Mouse (Mus musculus) embryonic fibroblast, embryonic 13.5 days (primary cell): Measurements from ENCODE around the gene Lcn5. TPM values are rescaled to one million over a fixed set of nuclear protein-coding genes. Genes with fewer than 3 reads are reported as not detected.

Source experiments
- H3K27ac ChIP-seq: 2 replicates; pipeline ENCODE4 v1.5.1; 2012; ENCODE audit warnings: low read length, control low read depth, inconsistent platforms; ENCODE audit not compliant: insufficient read depth
- H3K4me1 ChIP-seq: 2 replicates; pipeline ENCODE4 v1.6.1; 2011; ENCODE audit warnings: low read length; ENCODE audit not compliant: control insufficient read depth, insufficient read depth
- H3K4me3 ChIP-seq: 2 replicates; pipeline ENCODE4 v1.5.1; 2011; ENCODE audit warnings: mild to moderate bottlenecking, control low read depth, low read length; ENCODE audit not compliant: insufficient read depth
- CTCF ChIP-seq: IDR thresholded peaks from 2 replicates; pipeline ENCODE4 v1.5.1; 2011; ENCODE audit warnings: mild to moderate bottlenecking, control low read depth, low read length, moderate library complexity, borderline replicate concordance; ENCODE audit not compliant: insufficient read depth
- POLR2A ChIP-seq: IDR thresholded peaks from 2 replicates; pipeline ENCODE4 v1.6.1; 2011; ENCODE audit warnings: low read depth, mild to moderate bottlenecking, control low read depth, low read length, moderate library complexity
- polyA plus RNA-seq: library from polyadenylated mRNA; stranded (reverse); fragments of >200 nt; gene quantifications from 2 replicates; pipeline ENCODE4 v1.2.4, GENCODE M21; 2011; ENCODE audit warnings: low read depth; ENCODE audit not compliant: missing spikeins, insufficient read length

Gene Lcn5
- not detected in 2 replicates for polyA plus RNA-seq

DNA sequence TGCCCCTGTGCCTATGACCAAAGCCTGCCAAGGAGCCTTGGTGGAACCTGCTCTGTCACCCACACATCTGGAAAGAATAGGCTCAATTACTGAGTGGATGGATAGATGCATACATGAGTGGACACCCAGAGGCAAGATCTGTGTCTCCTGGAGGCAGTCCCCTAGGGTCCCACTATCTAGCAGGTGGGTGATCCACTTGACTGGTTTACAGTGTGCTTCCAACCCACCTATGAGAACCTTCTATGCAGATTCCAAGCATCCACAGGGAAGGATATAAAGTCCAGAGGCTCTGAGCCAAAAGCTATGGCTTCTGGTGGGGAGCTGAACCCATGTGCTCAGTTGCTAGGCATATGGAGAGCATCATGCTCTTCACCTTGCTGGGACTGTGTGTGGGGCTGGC is at the start of gene Lcn5:
TSS of gene Lcn5 (plus strand) at position 301 of the 400 bp plus-strand sequence.
- H3K4me3 ChIP-seq = no peak within 1 kb of the TSS
- peaks cover 8% of the 10 kb centered on the region for H3K4me1 ChIP-seq
- TF ChIP-seq POLR2A = no peak
- TF ChIP-seq CTCF = no peak
- no peak within 1 kb of the TSS for H3K27ac ChIP-seq

GRCm38 (mm10) chr2:25608671-25609070 is 49.1 kb upstream of the Lcn5 start:
- Histone ChIP-seq H3K4me1 (no peaks in the 10 kb centered on the region), H3K4me3 (peak overlapping the region; percentile 15; the same call in 1 of the 2 replicates), H3K27ac (no peak overlapping the region)
- no peak for TF ChIP-seq POLR2A
- TF ChIP-seq CTCF = no peak

DNA sequence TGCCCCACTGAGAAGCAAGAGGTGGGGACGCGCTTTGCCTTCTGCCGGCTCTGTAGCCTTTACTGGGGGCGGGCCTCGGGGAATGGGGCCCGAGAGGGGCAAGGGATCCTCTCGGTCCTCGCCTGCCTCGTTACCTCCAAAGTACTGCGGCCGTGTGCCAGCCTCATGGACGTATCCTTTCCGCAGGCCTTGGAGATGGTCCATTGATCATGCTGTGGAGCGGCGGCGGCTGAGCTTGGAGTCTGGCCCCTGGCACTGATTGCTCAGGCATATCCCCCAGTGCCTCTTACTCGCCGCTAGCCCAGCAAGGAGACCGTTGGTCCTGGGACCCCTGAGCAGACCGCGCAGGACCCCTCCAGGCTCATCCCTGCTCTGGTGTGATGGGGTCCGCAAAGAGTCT is 41.4 kb upstream of the Lcn5 start:
- Histone ChIP-seq H3K4me1 (no peaks in the 10 kb centered on the region), H3K4me3 (no peak overlapping the region), H3K27ac (no peak overlapping the region)
- no peak for TF ChIP-seq CTCF
- TF ChIP-seq POLR2A = no peak

DNA sequence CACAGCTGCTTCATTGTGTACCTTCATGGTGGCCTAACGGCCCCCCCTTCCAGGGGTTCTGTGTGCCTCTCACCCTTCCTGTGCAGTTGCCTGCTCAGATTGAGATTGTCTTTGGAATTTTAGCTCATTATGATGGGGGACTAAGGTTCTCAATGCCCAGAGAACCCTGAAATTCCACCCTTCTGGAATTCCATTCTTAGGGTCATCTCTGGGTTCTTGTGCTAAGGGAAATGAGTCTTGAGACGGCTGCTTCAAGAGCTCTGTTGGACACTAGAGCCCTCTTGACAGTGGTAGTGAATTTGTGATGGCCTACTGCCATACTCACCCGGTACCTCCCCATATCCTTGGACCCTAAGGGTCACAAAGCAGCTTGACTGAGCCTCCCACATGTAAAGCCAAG is 40.2 kb upstream of the Lcn5 start, which contains the start of gene Ccdc183:
TSS of gene Ccdc183 (minus strand) at position 101 of the 400 bp plus-strand sequence.
- H3K4me1 ChIP-seq = no peaks in the 10 kb centered on the region
- no peak for TF ChIP-seq POLR2A
- no peak for TF ChIP-seq CTCF
- no peak within 1 kb of the TSS for H3K4me3 ChIP-seq
- H3K27ac ChIP-seq = no peak within 1 kb of the TSS

GRCm38 (mm10) chr2:25620386-25620785 is 37.4 kb upstream of the Lcn5 start:
- H3K4me1 ChIP-seq = no peaks in the 10 kb centered on the region
- H3K27ac ChIP-seq = no peak overlapping the region
- no peak for TF ChIP-seq CTCF
- no peak for TF ChIP-seq POLR2A
- H3K4me3 ChIP-seq = no peak overlapping the region

GRCm38 (mm10) chr2:25620852-25621228 is 36.9 kb upstream of the Lcn5 start:
- H3K4me1 ChIP-seq = no peaks in the 10 kb centered on the region
- H3K27ac ChIP-seq = no peak overlapping the region
- H3K4me3 ChIP-seq = no peak overlapping the region
- TF ChIP-seq CTCF (no peak), POLR2A (no peak)

- H3K4me3 ChIP-seq = peak within 1 kb of the TSS; percentile 40
- H3K4me1 ChIP-seq = no peaks in the 10 kb centered on the region
- peak; percentile 86 for TF ChIP-seq POLR2A
- peak; percentile 73 for TF ChIP-seq CTCF
- H3K27ac ChIP-seq = no peak within 1 kb of the TSS
These were observed 36.2 kb upstream of the Lcn5 start, which contains the start of gene Tmem141 for GRCm38 (mm10) chr2:25621229-25622200. Tmem141 (minus strand) TSS chr2:25622005.

DNA sequence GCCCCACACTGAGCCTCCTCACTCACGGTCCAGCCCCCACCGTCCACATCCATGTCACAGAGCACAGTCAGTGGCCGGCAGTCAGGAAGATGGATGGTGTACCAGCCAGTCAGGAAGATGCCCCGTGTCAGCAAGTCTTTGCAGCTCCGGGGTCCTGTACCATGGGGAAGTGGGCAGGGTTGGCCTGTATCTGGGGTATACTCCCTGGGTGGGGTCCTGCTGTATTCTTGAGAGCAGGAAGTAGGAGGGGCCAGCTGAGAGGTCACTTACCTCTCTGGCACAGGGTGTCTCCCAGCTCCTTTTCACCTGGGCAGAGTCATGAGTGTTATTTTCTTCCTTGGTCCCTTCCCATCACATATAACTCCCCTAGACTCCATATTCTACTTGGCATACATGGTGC is 31.8 kb upstream of the Lcn5 start:
- TF ChIP-seq CTCF (no peak), POLR2A (no peak)
- Histone ChIP-seq H3K4me1 (0 out of 2 replicates have a peak, but pooled peaks cover 3% of the 10 kb centered on the region), H3K4me3 (no peak overlapping the region), H3K27ac (no peak overlapping the region)

DNA sequence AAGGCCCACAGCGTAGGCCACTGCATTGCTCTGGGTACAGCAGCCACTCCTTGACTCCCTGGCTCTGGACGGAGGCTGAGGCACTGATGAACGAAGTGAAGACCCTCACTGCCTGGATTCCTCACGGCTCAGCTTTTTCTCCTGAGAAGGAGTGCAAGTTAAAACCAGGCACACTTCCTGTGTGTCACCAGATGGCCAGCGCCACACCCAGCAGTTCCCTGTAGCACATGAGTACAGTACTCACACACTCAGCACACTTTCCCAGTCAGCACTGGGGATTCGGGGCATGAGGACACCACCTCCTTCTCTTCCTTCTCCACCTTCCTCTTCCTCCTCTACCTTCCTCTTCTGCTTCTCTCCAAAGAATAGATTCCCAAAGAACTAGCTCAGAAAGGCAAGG is 29.9 kb upstream of the Lcn5 start, which contains the start of gene Fcna:
TSS of gene Fcna (minus strand) at position 220 of the 400 bp plus-strand sequence.
- H3K4me3 ChIP-seq = no peak within 1 kb of the TSS
- TF ChIP-seq CTCF (no peak), POLR2A (no peak)
- H3K27ac ChIP-seq = no peak within 1 kb of the TSS
- H3K4me1 ChIP-seq = 0 out of 2 replicates have a peak, but pooled peaks cover 3% of the 10 kb centered on the region

- Histone ChIP-seq H3K4me3 (no peak overlapping the region), H3K27ac (no peak overlapping the region), H3K4me1 (0 out of 2 replicates have a peak, but pooled peaks cover 3% of the 10 kb centered on the region)
- TF ChIP-seq CTCF (no peak), POLR2A (no peak)
These were observed 29.0 kb upstream of the Lcn5 start for GRCm38 (mm10) chr2:25628738-25629137.
